Mouse (Mus musculus) ES-Bruce4 (cell line): ENCODE results near the gene Ccdc69. TPM values are rescaled to one million over a fixed set of nuclear protein-coding genes. Genes with fewer than 3 reads are reported as not detected.
A peak's percentile ranks its signal among the peaks of the same experiment; 100 is the strongest.

ENCODE experiments used
- H3K27ac ChIP-seq: 2 replicates; pipeline ENCODE4 v1.5.1; 2012; ENCODE audit warnings: low read length, inconsistent platforms; ENCODE audit not compliant: insufficient read depth
- H3K27me3 ChIP-seq: 2 replicates; pipeline ENCODE4 v1.6.1; 2012; ENCODE audit warnings: mild to moderate bottlenecking, low read length, inconsistent platforms; ENCODE audit not compliant: control insufficient read depth, poor library complexity, insufficient read depth, severe bottlenecking
- H3K36me3 ChIP-seq: 2 replicates; pipeline ENCODE4 v1.6.1; 2012; ENCODE audit warnings: inconsistent platforms, mild to moderate bottlenecking, low read length, moderate library complexity; ENCODE audit not compliant: control insufficient read depth, poor library complexity, insufficient read depth, severe bottlenecking
- H3K4me1 ChIP-seq: one replicate; pipeline ENCODE4 v1.8.1; 2011; ENCODE audit warnings: low read length; ENCODE audit not compliant: control insufficient read depth, insufficient read depth
- H3K4me3 ChIP-seq: 2 replicates; pipeline ENCODE4 v1.5.1; 2011; ENCODE audit warnings: low read depth, mild to moderate bottlenecking, low read length
- H3K9ac ChIP-seq: 2 replicates; pipeline ENCODE4 v1.6.1; 2012; ENCODE audit warnings: low read depth, mild to moderate bottlenecking, inconsistent platforms; ENCODE audit not compliant: poor library complexity, severe bottlenecking
- H3K9me3 ChIP-seq: replicated peaks from 2 replicates; pipeline ENCODE4 v1.6.1; 2012; ENCODE audit warnings: mild to moderate bottlenecking, low read length, inconsistent platforms; ENCODE audit not compliant: control insufficient read depth, poor library complexity, insufficient read depth, severe bottlenecking
- CTCF ChIP-seq: IDR thresholded peaks from one replicate; pipeline ENCODE4 v1.8.1; 2011; ENCODE audit warnings: low read depth, low read length
- EP300 ChIP-seq: IDR thresholded peaks from 2 replicates; pipeline ENCODE4 v1.6.1; 2011; ENCODE audit warnings: low read depth, low read length; ENCODE audit not compliant: insufficient read depth
- POLR2A ChIP-seq: IDR thresholded peaks from one replicate; pipeline ENCODE4 v1.8.1; 2011; ENCODE audit warnings: low read length; ENCODE audit not compliant: insufficient read depth
- polyA plus RNA-seq: library from polyadenylated mRNA; stranded (reverse); fragments of >200 nt; gene quantifications from 2 replicates; pipeline ENCODE4 v1.2.4, GENCODE M21; 2011; ENCODE audit warnings: low read depth; ENCODE audit not compliant: missing spikeins, insufficient read depth, insufficient read length

Ccdc69 gene
- polyA plus RNA-seq, 1 experiment: not detected

DNA sequence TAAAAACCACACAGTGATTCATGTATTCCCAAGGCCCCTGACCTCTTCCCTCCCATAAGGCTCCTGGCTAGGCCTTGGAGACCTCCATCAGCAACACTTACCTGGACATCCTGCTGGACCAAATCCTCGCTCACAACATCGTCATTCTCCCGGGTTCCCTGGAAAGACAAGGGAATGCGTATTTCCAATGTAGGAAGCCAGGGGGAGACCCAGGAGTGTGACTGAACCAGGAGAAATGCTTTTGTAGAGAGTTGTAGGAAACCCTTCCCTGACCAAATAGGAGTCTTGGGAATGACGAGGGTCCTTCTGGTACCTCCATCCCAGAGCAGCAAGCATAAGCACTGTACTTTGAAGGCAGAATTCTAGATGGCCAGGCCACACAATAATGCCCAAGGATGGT is 72.2 kb downstream of the Ccdc69 start:
- H3K36me3 ChIP-seq: peaks cover 45% of the 10 kb centered on the region

DNA sequence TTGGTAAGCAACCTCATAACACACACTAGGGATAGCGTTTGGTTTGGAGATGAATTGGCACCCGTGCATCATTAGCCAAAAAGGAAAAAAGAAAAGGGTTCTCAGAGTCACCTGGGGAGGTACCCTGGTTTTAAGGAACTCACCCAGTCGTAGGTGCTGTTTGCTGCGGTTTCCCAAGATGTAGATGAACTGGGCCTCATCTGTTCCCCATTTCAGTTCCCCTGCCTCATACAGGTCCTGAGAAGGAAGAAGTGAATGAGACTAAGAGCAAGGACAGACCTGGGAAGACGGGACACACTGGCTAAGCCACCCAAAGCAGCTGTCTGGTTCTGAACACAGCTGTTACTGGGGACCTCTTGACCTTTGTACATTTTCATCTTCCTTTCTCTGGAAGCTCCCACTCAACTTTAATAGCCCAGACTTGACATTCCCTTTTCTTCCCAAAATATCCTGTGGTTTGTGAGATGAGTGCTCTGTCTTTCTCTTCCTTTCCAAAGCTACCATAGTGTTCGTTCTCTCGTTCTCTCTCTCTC is 72.9 kb downstream of the Ccdc69 start:
- Histone ChIP-seq H3K4me3 (no peak overlapping the region), H3K9me3 (peaks cover 6% of the 10 kb centered on the region; the same call in 1 of the 2 replicates), H3K9ac (no peak overlapping the region), H3K36me3 (peaks cover 39% of the 10 kb centered on the region), H3K27me3 (no peaks in the 10 kb centered on the region), H3K4me1 (peaks cover 2% of the 10 kb centered on the region), H3K27ac (no peak overlapping the region)
- TF ChIP-seq CTCF (no peak), POLR2A (no peak), EP300 (no peak)

More for the DNA sequence above, 72.2 kb downstream of the Ccdc69 start:
- no peak overlapping the region for H3K27ac ChIP-seq
- H3K9ac ChIP-seq: no peak overlapping the region
- peaks cover 2% of the 10 kb centered on the region for H3K4me1 ChIP-seq
- no peak overlapping the region for H3K4me3 ChIP-seq
- TF ChIP-seq CTCF (peak; percentile 1), EP300 (no peak), POLR2A (no peak)
- no peaks in the 10 kb centered on the region for H3K27me3 ChIP-seq
- peaks cover 6% of the 10 kb centered on the region; the same call in 1 of the 2 replicates for H3K9me3 ChIP-seq

Other genes starting within 250 kb of the Ccdc69 start
- gene Lyrm7, start 217.2 kb downstream of the Ccdc69 start, polyA plus RNA-seq: 26.3 and 33.2 TPM in 2 replicates
- gene Hint1, start 211.7 kb downstream of the Ccdc69 start, polyA plus RNA-seq: 321 and 324 TPM in 2 replicates
- gene Gpx3, start 175.7 kb downstream of the Ccdc69 start, polyA plus RNA-seq: 50.8 and 52.4 TPM in 2 replicates
- gene Tnip1, start 115.2 kb downstream of the Ccdc69 start, polyA plus RNA-seq: 33.2 and 42.6 TPM in 2 replicates
- 74.2 and 76.1 TPM in 2 replicates for gene Anxa6, start 44.7 kb downstream of the Ccdc69 start, polyA plus RNA-seq
- gene Gm2a, start 20.0 kb upstream of the Ccdc69 start, polyA plus RNA-seq: 24.7 and 24.9 TPM in 2 replicates
- gene Slc36a3, start 73.6 kb upstream of the Ccdc69 start, polyA plus RNA-seq: not detected in 2 replicates
- gene Slc36a2, start 106.9 kb upstream of the Ccdc69 start, polyA plus RNA-seq: not detected in 2 replicates
- 5.3 and 6.3 TPM in 2 replicates for gene Slc36a1, start 126.2 kb upstream of the Ccdc69 start, polyA plus RNA-seq